Mouse (Mus musculus) ES-CJ7 (cell line): ENCODE results near the gene Slc39a9.

Experiments
- DNase-seq: peaks from one replicate; pipeline ENCODE4 v3.0.0; 2011; ENCODE audit warnings: low read depth, low spot score

Slc39a9 gene

GRCm38 (mm10) chr12:80653951-80654658 is 10.4 kb downstream of the Slc39a9 start:
- DNase-seq, result no peak

- no peak for DNase-seq
Measured at GRCm38 (mm10) chr12:80654659-80655025, 11.0 kb downstream of the Slc39a9 start.

- DNase-seq, result no peak
Measured at GRCm38 (mm10) chr12:80658661-80659060, 15.0 kb downstream of the Slc39a9 start.

GRCm38 (mm10) chr12:80662322-80662721 is 18.6 kb downstream of the Slc39a9 start:
- DNase-seq, result no peak

- DNase-seq, result no peak
Measured at GRCm38 (mm10) chr12:80663935-80664334, 20.3 kb downstream of the Slc39a9 start.

GRCm38 (mm10) chr12:80668391-80668790 is 24.7 kb downstream of the Slc39a9 start:
- no peak for DNase-seq

GRCm38 (mm10) chr12:80673170-80673569 is 29.5 kb downstream of the Slc39a9 start:
- peak; percentile 72 for DNase-seq

- peak; percentile 35 for DNase-seq
Measured at GRCm38 (mm10) chr12:80681340-80681739, 37.7 kb downstream of the Slc39a9 start.

GRCm38 (mm10) chr12:80683554-80683953 is 39.9 kb downstream of the Slc39a9 start:
- DNase-seq, result no peak

GRCm38 (mm10) chr12:80684316-80684715 is 40.6 kb downstream of the Slc39a9 start:
- DNase-seq, result no peak

- DNase-seq, result no peak
Measured at GRCm38 (mm10) chr12:80687788-80688211, 44.1 kb downstream of the Slc39a9 start.

GRCm38 (mm10) chr12:80689696-80690095 is 46.0 kb downstream of the Slc39a9 start:
- peak; percentile 24 for DNase-seq

- peak; percentile 16 for DNase-seq
Measured at GRCm38 (mm10) chr12:80691671-80692091, 48.0 kb downstream of the Slc39a9 start.

GRCm38 (mm10) chr12:80692269-80692972 is 48.7 kb downstream of the Slc39a9 start, which contains the start of gene Plekhd1:
Gene Plekhd1, plus strand, starts transcription at chr12:80692591.
- DNase-seq, result peak; percentile 49

GRCm38 (mm10) chr12:80693700-80694099 is 50.0 kb downstream of the Slc39a9 start:
- DNase-seq, result no peak

GRCm38 (mm10) chr12:80695004-80695403 is 51.3 kb downstream of the Slc39a9 start:
- DNase-seq, result no peak

GRCm38 (mm10) chr12:80698526-80699143 is 55.0 kb downstream of the Slc39a9 start:
- DNase-seq, result no peak

- no peak for DNase-seq
Measured at GRCm38 (mm10) chr12:80699144-80699531, 55.5 kb downstream of the Slc39a9 start.

- DNase-seq, result no peak
Measured at GRCm38 (mm10) chr12:80701332-80701731, 57.6 kb downstream of the Slc39a9 start.

GRCm38 (mm10) chr12:80706208-80706914 is 62.7 kb downstream of the Slc39a9 start:
- no peak for DNase-seq

GRCm38 (mm10) chr12:80706915-80707604 is 63.4 kb downstream of the Slc39a9 start:
- DNase-seq, result no peak
